In genomic region chr12:84176886-84177765, GRCm38 (mm10) we compare ENCODE assay signal across 8 mouse cellular contexts. TPM values are rescaled to one million over a fixed set of nuclear protein-coding genes. Genes with fewer than 3 reads are reported as not detected.
DNase-seq lines count a peak whose midpoint lies in the region; ATAC-seq and TF ChIP-seq lines count a peak whose summit lies in the region.

No protein-coding gene starts in this region.

- 0 out of 2 replicates have a peak overlapping the region, but pooled peaks have one; percentile 31 for H3K9ac ChIP-seq in lung, embryonic 15.5 days
- no peak overlapping the region for H3K9ac ChIP-seq in embryonic facial prominence, embryonic 12.5 days
- H3K9ac ChIP-seq in midbrain, postnatal 0 days (replicated peaks; ENCODE audit: low read length, poor library complexity, severe bottlenecking): peak overlapping the region; percentile 56; the same call in 1 of the 2 replicates

- no peaks in the 10 kb centered on the region for H3K27me3 ChIP-seq in lung, embryonic 15.5 days
- H3K27me3 ChIP-seq in embryonic facial prominence, embryonic 12.5 days: no peaks in the 10 kb centered on the region
- no peaks in the 10 kb centered on the region for H3K27me3 ChIP-seq in midbrain, postnatal 0 days (ENCODE audit: insufficient read depth, low read length)

- H3K4me1 ChIP-seq in lung, embryonic 15.5 days: peaks cover 92% of the 10 kb centered on the region
- H3K4me1 ChIP-seq in embryonic facial prominence, embryonic 12.5 days: peaks cover 66% of the 10 kb centered on the region
- H3K4me1 ChIP-seq in midbrain, postnatal 0 days (ENCODE audit: insufficient read depth, low read length): peaks cover 23% of the 10 kb centered on the region

- DNase-seq in lung, postnatal 36 days: no peak
- DNase-seq in midbrain, postnatal 0 days (ENCODE audit: low spot score): no peak
- no peak for DNase-seq in testis, postnatal 10 days (ENCODE audit: low spot score)
- DNase-seq in cerebellum, adult 8-10 months: no peak
- DNase-seq in adrenal gland, adult 2 months: no peak

- peak overlapping the region; percentile 61; the same call in 1 of the 2 replicates for H3K4me2 ChIP-seq in lung, embryonic 15.5 days
- peak overlapping the region; percentile 57 for H3K4me2 ChIP-seq in embryonic facial prominence, embryonic 12.5 days (replicated peaks)
- H3K4me2 ChIP-seq in midbrain, postnatal 0 days (ENCODE audit: low read depth, low read length, poor library complexity, severe bottlenecking): peak overlapping the region; percentile 57; the same call in 1 of the 2 replicates

- H3K4me3 ChIP-seq in lung, embryonic 15.5 days: no peak overlapping the region
- no peak overlapping the region for H3K4me3 ChIP-seq in embryonic facial prominence, embryonic 12.5 days
- H3K4me3 ChIP-seq in midbrain, postnatal 0 days (ENCODE audit: low read depth, low read length): no peak overlapping the region

- peak overlapping the region; percentile 96 for H3K27ac ChIP-seq in lung, embryonic 15.5 days
- peak overlapping the region; percentile 90 for H3K27ac ChIP-seq in embryonic facial prominence, embryonic 12.5 days
- peak overlapping the region; percentile 89 for H3K27ac ChIP-seq in midbrain, postnatal 0 days (ENCODE audit: low read depth, low read length)

- no peak for TF ChIP-seq CTCF in midbrain, postnatal 0 days (IDR thresholded peaks at IDR 0.05)

- H3K9me3 ChIP-seq in lung, embryonic 15.5 days: no peaks in the 10 kb centered on the region
- H3K9me3 ChIP-seq in embryonic facial prominence, embryonic 12.5 days: no peaks in the 10 kb centered on the region
- no peaks in the 10 kb centered on the region for H3K9me3 ChIP-seq in midbrain, postnatal 0 days (ENCODE audit: low read length)

- no peak for ATAC-seq in lung, embryonic 15.5 days (ENCODE audit: borderline replicate concordance, extremely low read depth, low FRiP score, low TSS enrichment)
- no peak for ATAC-seq in embryonic facial prominence, embryonic 12.5 days (ENCODE audit: insufficient number of reproducible peaks, insufficient read depth, low FRiP score, low TSS enrichment)
- ATAC-seq in inflammation-experienced regulatory T-cells, adult 6 months: peak; percentile 20
- ATAC-seq in midbrain, postnatal 0 days (ENCODE audit: low FRiP score): no peak

- 28% methylated on average over 6 of the region's 6 CpGs for WGBS in lung, embryonic 15.5 days
- WGBS in embryonic facial prominence, embryonic 12.5 days: 38% methylated on average over 6 of the region's 6 CpGs
- 54% methylated on average over 6 of the region's 6 CpGs for WGBS in midbrain, postnatal 0 days

- H3K36me3 ChIP-seq in lung, embryonic 15.5 days: peaks cover 17% of the 10 kb centered on the region
- peaks cover 18% of the 10 kb centered on the region for H3K36me3 ChIP-seq in embryonic facial prominence, embryonic 12.5 days
- H3K36me3 ChIP-seq in midbrain, postnatal 0 days (ENCODE audit: insufficient read depth, low read length): peaks cover 14% of the 10 kb centered on the region

RNA-seq across cellular contexts. Expression of gene Pnma1, which starts 28.8 kb away (rescaled TPM):
- 1.8 TPM in 2 replicates for polyA plus RNA-seq in lung, embryonic 15.5 days (2015; fragmentation: Nextera tagmentation; extraction: Ambion mirVana)
- polyA plus RNA-seq in embryonic facial prominence, embryonic 12.5 days (2016; fragmentation: Nextera tagmentation; extraction: Ambion mirVana): 1.4 and 1.5 TPM in 2 replicates
- polyA plus RNA-seq in inflammation-experienced regulatory T-cells, adult 6 months (2017; shearing (Covaris generic)): under 1 TPM in 2 of 3 experiments, not detected in 1; 0.40 to 0.44 TPM
- 6.0 and 8.1 TPM in 2 replicates for total RNA-seq in midbrain, postnatal 0 days (2014; rRNA removed)
- polyA plus RNA-seq in midbrain, postnatal 0 days (2015; fragmentation: Nextera tagmentation; extraction: Ambion mirVana): 8.2 and 8.9 TPM in 2 replicates
- under 1 TPM; 0.28 to 0.43 TPM for total RNA-seq in adrenal gland, adult 2 months (2021)
- polyA plus RNA-seq in adrenal gland, adult 2 months (2012; rRNA removed): 0.15 TPM in 1 of 2 replicates, not detected in the other

RNA-seq across cellular contexts. Expression of gene Elmsan1, which starts 41.6 kb away (rescaled TPM):
- 11.7 and 12.5 TPM in 2 replicates for polyA plus RNA-seq in lung, embryonic 15.5 days (2015; fragmentation: Nextera tagmentation; extraction: Ambion mirVana)
- 7.9 and 9.0 TPM in 2 replicates for polyA plus RNA-seq in embryonic facial prominence, embryonic 12.5 days (2016; fragmentation: Nextera tagmentation; extraction: Ambion mirVana)
- polyA plus RNA-seq in inflammation-experienced regulatory T-cells, adult 6 months (2017; shearing (Covaris generic)): 1 to 10 TPM; 3.9 to 9.5 (median 7.2) TPM
- total RNA-seq in midbrain, postnatal 0 days (2014; rRNA removed): 8.5 and 15.6 TPM in 2 replicates
- 2.0 and 3.0 TPM in 2 replicates for polyA plus RNA-seq in midbrain, postnatal 0 days (2015; fragmentation: Nextera tagmentation; extraction: Ambion mirVana)
- 10 to 100 TPM; 17.0 to 22.7 TPM for total RNA-seq in adrenal gland, adult 2 months (2021)
- polyA plus RNA-seq in adrenal gland, adult 2 months (2012; rRNA removed): 14.4 and 20.4 TPM in 2 replicates
